Mouse (Mus musculus) left cerebral cortex, adult 9 months (tissue): ENCODE results near the gene Fbxo46.
"Not testable (repeated sequence)": the region's sequence is repeated elsewhere in the genome, so short reads cannot be mapped to it uniquely, and the experiment has no call there.

Experiments
- DNase-seq, 2 experiments: peaks; one replicate each; pipeline ENCODE4 v3.0.0; 2022; ENCODE audit warnings: low spot score in 2 of 2

Gene Fbxo46

GRCm38 (mm10) chr7:19131324-19131848 is 11.7 kb downstream of the Fbxo46 start:
- peak; percentile 96 to 97 for DNase-seq

GRCm38 (mm10) chr7:19136168-19136567 is 16.5 kb downstream of the Fbxo46 start:
- DNase-seq: no peak

GRCm38 (mm10) chr7:19136673-19137334 is 17.1 kb downstream of the Fbxo46 start:
- DNase-seq: peak in 1 of 2 experiments; percentile 75

- peak in 1 of 2 experiments; percentile 72 for DNase-seq
These were observed 17.7 kb downstream of the Fbxo46 start for GRCm38 (mm10) chr7:19137380-19137779.

GRCm38 (mm10) chr7:19146793-19147192 is 27.1 kb downstream of the Fbxo46 start:
- no peak for DNase-seq

- no peak for DNase-seq
These were observed 27.9 kb downstream of the Fbxo46 start for GRCm38 (mm10) chr7:19147497-19148045.

- no peak for DNase-seq
These were observed 28.7 kb downstream of the Fbxo46 start for GRCm38 (mm10) chr7:19148180-19148874.

GRCm38 (mm10) chr7:19148875-19149541 is 29.3 kb downstream of the Fbxo46 start, which contains the start of gene Qpctl:
Qpctl (minus strand) TSS chr7:19149291.
- DNase-seq: peak; percentile 97 to 98

GRCm38 (mm10) chr7:19149626-19150025 is 30.0 kb downstream of the Fbxo46 start, which contains the start of gene Snrpd2:
Snrpd2 (plus strand) TSS chr7:19149722.
- DNase-seq: peak; percentile 84 to 96

- DNase-seq: not testable (repeated sequence)
These were observed 31.5 kb downstream of the Fbxo46 start for GRCm38 (mm10) chr7:19151121-19151520.

- no peak for DNase-seq
These were observed 35.1 kb downstream of the Fbxo46 start for GRCm38 (mm10) chr7:19154796-19155195.

GRCm38 (mm10) chr7:19155825-19156475 is 36.3 kb downstream of the Fbxo46 start:
- DNase-seq: no peak

GRCm38 (mm10) chr7:19157160-19157800 is 37.6 kb downstream of the Fbxo46 start:
- peak; percentile 78 to 96 for DNase-seq

- DNase-seq: no peak
These were observed 38.9 kb downstream of the Fbxo46 start for GRCm38 (mm10) chr7:19158601-19159000.

- DNase-seq: no peak
These were observed 39.8 kb downstream of the Fbxo46 start for GRCm38 (mm10) chr7:19159411-19159810.

GRCm38 (mm10) chr7:19160115-19160514 is 40.5 kb downstream of the Fbxo46 start:
- DNase-seq: no peak

- no peak for DNase-seq
These were observed 43.3 kb downstream of the Fbxo46 start for GRCm38 (mm10) chr7:19162928-19163327.

GRCm38 (mm10) chr7:19163752-19164151 is 44.1 kb downstream of the Fbxo46 start:
- DNase-seq: no peak

GRCm38 (mm10) chr7:19164189-19164588 is 44.5 kb downstream of the Fbxo46 start:
- DNase-seq: no peak

GRCm38 (mm10) chr7:19164978-19165377 is 45.3 kb downstream of the Fbxo46 start:
- no peak for DNase-seq
